25 mouse cellular contexts compared by ENCODE assay signal in genomic region chr13:59640178-59640440, GRCm38 (mm10). TPM values are rescaled to one million over a fixed set of nuclear protein-coding genes. Genes with fewer than 3 reads are reported as not detected.
A peak's percentile ranks its signal among the peaks of the same experiment; 100 is the strongest.
DNase-seq lines count a peak whose midpoint lies in the region; ATAC-seq and TF ChIP-seq lines count a peak whose summit lies in the region.
"Had no signal": no experiment of that assay in that cellular context is flagged by ENCODE, and none has a peak within 500 bp of the region (broad histone marks: within the 10 kb centered on the region; RNA-seq: fewer than 3 reads in every experiment).

No protein-coding gene starts in this region.

- H3K27me3 ChIP-seq in liver, embryonic 14.5 days (ENCODE audit: control insufficient read depth, insufficient read depth, low read length), result no peaks in the 10 kb centered on the region
- H3K27me3 ChIP-seq in kidney, adult 2 months (replicated peaks; ENCODE audit: control insufficient read depth, insufficient read depth, low read length), result no peaks in the 10 kb centered on the region
- H3K27me3 ChIP-seq: heart, embryonic 13.5 days; lung, embryonic 15.5 days; midbrain, embryonic 13.5 days; neural tube, embryonic 15.5 days had no signal

- no peak for TF ChIP-seq EP300 in liver, embryonic 14.5 days (IDR thresholded peaks at IDR 0.05; ENCODE audit: low read depth)

- H3K9ac ChIP-seq in liver, embryonic 14.5 days (replicated peaks), result no peak overlapping the region
- H3K9ac ChIP-seq: heart, embryonic 13.5 days; lung, embryonic 15.5 days; midbrain, embryonic 13.5 days; neural tube, embryonic 15.5 days had no signal

- no peak for TF ChIP-seq CTCF in layer of hippocampus, adult 2 months (conservative IDR thresholded peaks at IDR 0.05)
- TF ChIP-seq CTCF in liver, embryonic 14.5 days (IDR thresholded peaks at IDR 0.05; ENCODE audit: low read depth), result no peak
- TF ChIP-seq CTCF in kidney, adult 2 months (conservative IDR thresholded peaks at IDR 0.05; ENCODE audit: insufficient read depth, insufficient read length, low read depth, low read length), result no peak

- no peak overlapping the region for H3K4me3 ChIP-seq in layer of hippocampus, adult 2 months
- H3K4me3 ChIP-seq in liver, embryonic 14.5 days (ENCODE audit: insufficient read depth in 1 of 2, low read depth in 2 of 2, low read length in 2 of 2), result no peak overlapping the region
- no peak overlapping the region for H3K4me3 ChIP-seq in kidney, adult 2 months (ENCODE audit: insufficient read depth, low read depth, low read length)
- H3K4me3 ChIP-seq: heart, embryonic 13.5 days; lung, embryonic 15.5 days; midbrain, embryonic 13.5 days; myocyte; neural tube, embryonic 15.5 days had no signal

- 77% methylated on average over 6 of the region's 6 CpGs for WGBS in liver, embryonic 14.5 days (ENCODE audit: insufficient replicate concordance)
- 89% methylated on average over 6 of the region's 6 CpGs for WGBS in kidney, adult 2 months

- no peaks in the 10 kb centered on the region for H3K9me3 ChIP-seq in liver, embryonic 14.5 days (ENCODE audit: control insufficient read depth, low read length)
- H3K9me3 ChIP-seq: heart, embryonic 13.5 days; lung, embryonic 15.5 days; midbrain, embryonic 13.5 days; neural tube, embryonic 15.5 days had no signal

- TF ChIP-seq POLR2A in kidney, adult 2 months (IDR thresholded peaks at IDR 0.05; ENCODE audit: low read depth, low read length), result no peak

- no peak overlapping the region for H3K4me2 ChIP-seq in liver, embryonic 14.5 days (ENCODE audit: low read depth)
- H3K4me2 ChIP-seq: heart, embryonic 13.5 days; lung, embryonic 15.5 days; midbrain, embryonic 13.5 days; neural tube, embryonic 15.5 days had no signal

- H3K27ac ChIP-seq in layer of hippocampus, adult 2 months, result peak overlapping the region; percentile 68
- peak overlapping the region; percentile 2; the same call in 1 of the 2 replicates for H3K27ac ChIP-seq in liver, embryonic 14.5 days
- H3K27ac ChIP-seq in kidney, adult 2 months (ENCODE audit: insufficient read depth, low read depth, low read length), result no peak overlapping the region
- H3K27ac ChIP-seq: heart, embryonic 13.5 days; hindbrain, postnatal 0 days; lung, embryonic 15.5 days; macrophage; midbrain, embryonic 13.5 days; neural tube, embryonic 15.5 days had no signal

- peaks cover 45 to 47% of the 10 kb centered on the region in 2 experiments for H3K4me1 ChIP-seq in liver, embryonic 14.5 days (replicated peaks; ENCODE audit: control insufficient read depth in 2 of 2, insufficient read depth in 2 of 2, low read length in 1 of 2)
- no peaks in the 10 kb centered on the region for H3K4me1 ChIP-seq in kidney, adult 2 months (ENCODE audit: control insufficient read depth, insufficient read depth, low read length)
- H3K4me1 ChIP-seq: lung, embryonic 15.5 days; midbrain, embryonic 13.5 days; neural tube, embryonic 15.5 days had no signal

- H3K36me3 ChIP-seq in liver, embryonic 14.5 days (replicated peaks; ENCODE audit: control insufficient read depth, insufficient read depth, low read depth), result peaks cover 63% of the 10 kb centered on the region
- H3K36me3 ChIP-seq in kidney, adult 2 months (ENCODE audit: control insufficient read depth, insufficient read depth, low read length), result no peaks in the 10 kb centered on the region

- no peak for ATAC-seq in liver, embryonic 14.5 days (ENCODE audit: insufficient read depth)
- ATAC-seq: forebrain, embryonic 16.5 days; hindbrain, postnatal 0 days; midbrain, embryonic 13.5 days had no signal

- DNase-seq in layer of hippocampus, adult 2 months (ENCODE audit: low spot score in 2 of 2), result no peak
- no peak for DNase-seq in layer of hippocampus, adult 8-10 months (ENCODE audit: low spot score in 2 of 2)
- DNase-seq in cerebellum, adult 11-12 months, result peak; percentile 96
- peak; percentile 94 for DNase-seq in cerebellum, adult 9-10 months
- DNase-seq in liver, embryonic 14.5 days (ENCODE audit: low read depth in 3 of 3, low spot score in 3 of 3), result no peak
- no peak for DNase-seq in kidney, adult 9 months
- DNase-seq in kidney, adult 2 months, result no peak
- DNase-seq: heart, postnatal 36 days; kidney, adult 11 months; kidney, postnatal 36 days; layer of hippocampus, postnatal 36 days; thymus, postnatal 25 days had no signal

RNA-seq across cellular contexts. Expression of gene Golm1, which starts 35.5 kb away (rescaled TPM):
- 10 to 100 TPM; 67.4 to 71.8 TPM for total RNA-seq in layer of hippocampus, adult 2 months (2021)
- 10 to 100 TPM; 63.1 to 72.1 (median 63.7) TPM for total RNA-seq in layer of hippocampus, adult 8-10 months (2022)
- 19.8 and 25.5 TPM in 2 replicates for polyA plus RNA-seq in liver, embryonic 14.5 days (2012; rRNA removed)
- 43.3 and 44.8 TPM in 2 replicates for polyA plus RNA-seq in liver, embryonic 14.5 days (2014; fragmentation: Nextera tagmentation; extraction: Ambion mirVana)
- 5.3 and 6.5 TPM in 2 replicates for polyA plus RNA-seq in kidney, adult 2 months (2012; rRNA removed)

RNA-seq across cellular contexts. Expression of gene 4921517D22Rik, which starts 53.8 kb away (rescaled TPM):
- total RNA-seq in layer of hippocampus, adult 2 months (2021), result not detected
- total RNA-seq in layer of hippocampus, adult 8-10 months (2022), result not detected
- polyA plus RNA-seq in liver, embryonic 14.5 days (2012; rRNA removed), result not detected in 2 replicates
- polyA plus RNA-seq in liver, embryonic 14.5 days (2014; fragmentation: Nextera tagmentation; extraction: Ambion mirVana), result not detected in 2 replicates
- not detected in 2 replicates for polyA plus RNA-seq in kidney, adult 2 months (2012; rRNA removed)
- total RNA-seq: ES-E14; gastrocnemius, postnatal 36 days; heart, postnatal 36 days; hindbrain, postnatal 0 days; layer of hippocampus, postnatal 36 days; left cerebral cortex, postnatal 36 days had no signal
- polyA plus RNA-seq: brain, embryonic 14.5 days; embryonic facial prominence, embryonic 11.5 days; forebrain, embryonic 16.5 days; heart, embryonic 13.5 days; hindbrain, postnatal 0 days; lung, embryonic 15.5 days; macrophage; midbrain, embryonic 13.5 days; myocyte; neural tube, embryonic 15.5 days had no signal

RNA-seq across cellular contexts. Expression of gene Naa35, which starts 55.0 kb away (rescaled TPM):
- total RNA-seq in layer of hippocampus, adult 2 months (2021), result 10 to 100 TPM; 88.5 to 98.8 TPM
- 100 to 1,000 TPM in 3 of 4 experiments, 10 to 100 TPM in 1; 99.8 to 121 (median 105) TPM for total RNA-seq in layer of hippocampus, adult 8-10 months (2022)
- polyA plus RNA-seq in liver, embryonic 14.5 days (2012; rRNA removed), result 12.0 and 12.6 TPM in 2 replicates
- 23.2 and 27.1 TPM in 2 replicates for polyA plus RNA-seq in liver, embryonic 14.5 days (2014; fragmentation: Nextera tagmentation; extraction: Ambion mirVana)
- 24.0 and 28.1 TPM in 2 replicates for polyA plus RNA-seq in kidney, adult 2 months (2012; rRNA removed)

RNA-seq across cellular contexts. Expression of gene Agtpbp1, which starts 55.1 kb away (rescaled TPM):
- total RNA-seq in layer of hippocampus, adult 2 months (2021), result 100 to 1,000 TPM; 374 to 406 TPM
- 100 to 1,000 TPM; 331 to 365 (median 343) TPM for total RNA-seq in layer of hippocampus, adult 8-10 months (2022)
- polyA plus RNA-seq in liver, embryonic 14.5 days (2012; rRNA removed), result 4.8 and 5.3 TPM in 2 replicates
- 9.6 and 10.3 TPM in 2 replicates for polyA plus RNA-seq in liver, embryonic 14.5 days (2014; fragmentation: Nextera tagmentation; extraction: Ambion mirVana)
- polyA plus RNA-seq in kidney, adult 2 months (2012; rRNA removed), result 7.0 and 7.6 TPM in 2 replicates

Comparison
In these comparisons a context has a peak if more than half of its experiments do, and no peak if none do; other contexts are left out.
1. DNase-seq: peak in cerebellum, adult 11-12 months (single experiment) and cerebellum, adult 9-10 months (single experiment); none in layer of hippocampus, adult 2 months (0 of 2), layer of hippocampus, adult 8-10 months (0 of 2), liver, embryonic 14.5 days (0 of 3), kidney, adult 9 months (single experiment) and kidney, adult 2 months (single experiment).